In genomic region chr16:92782408-92782807, GRCm38 (mm10) we compare ENCODE assay signal across 26 mouse cellular contexts. TPM values are rescaled to one million over a fixed set of nuclear protein-coding genes. Genes with fewer than 3 reads are reported as not detected.
DNase-seq lines count a peak whose midpoint lies in the region; ATAC-seq and TF ChIP-seq lines count a peak whose summit lies in the region.
"Had no signal": no experiment of that assay in that cellular context is flagged by ENCODE, and none has a peak within 500 bp of the region (broad histone marks: within the 10 kb centered on the region; RNA-seq: fewer than 3 reads in every experiment).

No protein-coding gene starts in this region.

- WGBS in liver, embryonic 12.5 days (ENCODE audit: insufficient replicate concordance): 49% methylated on average over 6 of the region's 6 CpGs
- 47% methylated on average over 6 of the region's 6 CpGs for WGBS in thymus, adult 2 months

- no peak; the same call in 1 of the 2 replicates for ATAC-seq in liver, embryonic 12.5 days
- ATAC-seq in G1E (ENCODE audit: extremely low read depth, insufficient number of reproducible peaks, low FRiP score, poor library complexity, severe bottlenecking): peak; percentile 48; the same call in 1 of the 2 replicates
- peak; percentile 52 for ATAC-seq in megakaryocyte, adult 5-6 weeks (ENCODE audit: poor library complexity, severe bottlenecking)
- ATAC-seq: activated CD4-positive, CD25-positive, alpha-beta regulatory T cell, adult 4 months; forebrain, embryonic 16.5 days; intestine, embryonic 16.5 days; midbrain, embryonic 15.5 days had no signal

- no peaks in the 10 kb centered on the region; the same call in 1 of the 2 replicates for H3K27me3 ChIP-seq in liver, embryonic 12.5 days (replicated peaks)
- H3K27me3 ChIP-seq in G1E (ENCODE audit: insufficient read depth, low read length): no peaks in the 10 kb centered on the region
- H3K27me3 ChIP-seq in thymus, adult 2 months (ENCODE audit: control insufficient read depth, insufficient read depth, low read length): no peaks in the 10 kb centered on the region
- H3K27me3 ChIP-seq: liver, embryonic 13.5 days; midbrain, embryonic 15.5 days had no signal

- no peak overlapping the region for H3K9ac ChIP-seq in liver, embryonic 12.5 days
- H3K9ac ChIP-seq: limb, embryonic 13.5 days; liver, embryonic 13.5 days; midbrain, embryonic 15.5 days had no signal

- TF ChIP-seq POLR2A in thymus, adult 2 months (IDR thresholded peaks at IDR 0.05; ENCODE audit: control insufficient read depth, extremely low read depth, insufficient read depth, low read length, poor library complexity): no peak

- H3K4me2 ChIP-seq in liver, embryonic 12.5 days: no peak overlapping the region
- H3K4me2 ChIP-seq: limb, embryonic 13.5 days; liver, embryonic 13.5 days; midbrain, embryonic 15.5 days had no signal

- H3K36me3 ChIP-seq in liver, embryonic 12.5 days: peaks cover 6% of the 10 kb centered on the region; the same call in 1 of the 2 replicates
- peaks cover 83% of the 10 kb centered on the region for H3K36me3 ChIP-seq in G1E (replicated peaks)
- H3K36me3 ChIP-seq in thymus, adult 2 months (ENCODE audit: control insufficient read depth, insufficient read depth, low read length): no peaks in the 10 kb centered on the region
- H3K36me3 ChIP-seq: limb, embryonic 13.5 days; liver, embryonic 13.5 days; midbrain, embryonic 10.5 days; midbrain, embryonic 15.5 days had no signal

- no peak overlapping the region for H3K4me3 ChIP-seq in liver, embryonic 12.5 days
- H3K4me3 ChIP-seq in G1E (ENCODE audit: low read depth, low read length): peak overlapping the region; percentile 31; the same call in 1 of the 2 replicates
- no peak overlapping the region for H3K4me3 ChIP-seq in thymus, adult 2 months (ENCODE audit: control insufficient read depth, insufficient read depth, low read length)
- H3K4me3 ChIP-seq: gastrocnemius, adult 2 months; left cerebral cortex, adult 2 months; limb, embryonic 13.5 days; liver, embryonic 13.5 days; midbrain, embryonic 10.5 days; midbrain, embryonic 15.5 days had no signal

- DNase-seq in liver: peak; percentile 5
- DNase-seq in G1E (ENCODE audit: low spot score): peak; percentile 15
- no peak for DNase-seq in layer of hippocampus, adult 9-11 months
- DNase-seq in thymus, adult 2 months: no peak
- no peak for DNase-seq in left cerebral cortex, postnatal 4 days
- DNase-seq: adrenal gland, adult 2 months; adrenal gland, postnatal 36 days; cerebellum, adult 18-20 months; cerebellum, postnatal 10 days; gastrocnemius, adult 2 months; kidney, adult 9 months; kidney, postnatal 10 days; liver, embryonic 13.5 days; lung, postnatal 14 days; right cerebral cortex, postnatal 25 days; spleen, adult 18-20 months; thymus, postnatal 25 days had no signal

- H3K27ac ChIP-seq in liver, embryonic 12.5 days: no peak overlapping the region
- H3K27ac ChIP-seq in thymus, adult 2 months (ENCODE audit: control insufficient read depth, insufficient read depth, low read length): no peak overlapping the region
- H3K27ac ChIP-seq: gastrocnemius, adult 2 months; left cerebral cortex, adult 2 months; limb, embryonic 13.5 days; liver, embryonic 13.5 days; midbrain, embryonic 10.5 days; midbrain, embryonic 15.5 days had no signal

- H3K9me3 ChIP-seq in liver, embryonic 12.5 days (replicated peaks): no peaks in the 10 kb centered on the region
- no peaks in the 10 kb centered on the region for H3K9me3 ChIP-seq in G1E (replicated peaks)
- H3K9me3 ChIP-seq: limb, embryonic 13.5 days; liver, embryonic 13.5 days; midbrain, embryonic 10.5 days; midbrain, embryonic 15.5 days had no signal

- TF ChIP-seq CTCF in G1E (IDR thresholded peaks at IDR 0.05; ENCODE audit: low read depth, low read length): no peak
- no peak for TF ChIP-seq CTCF in thymus, adult 2 months (IDR thresholded peaks at IDR 0.05; ENCODE audit: borderline replicate concordance, control insufficient read depth, extremely low read depth, insufficient read depth, low read length, poor library complexity)

- intact Hi-C loops in left cerebral cortex, postnatal 4 days (cut with DNase I): no loop called here

- H3K4me1 ChIP-seq in liver, embryonic 12.5 days: peaks cover 61% of the 10 kb centered on the region
- peaks cover 85% of the 10 kb centered on the region for H3K4me1 ChIP-seq in G1E (ENCODE audit: insufficient read depth, low read depth, low read length)
- H3K4me1 ChIP-seq in thymus, adult 2 months (replicated peaks; ENCODE audit: control insufficient read depth, insufficient read depth, low read length): peaks cover 61% of the 10 kb centered on the region
- H3K4me1 ChIP-seq: midbrain, embryonic 15.5 days had no signal

RNA-seq across cellular contexts. Expression of gene Runx1, which starts 43.5 kb away (rescaled TPM):
- 11.7 and 13.5 TPM in 2 replicates for polyA plus RNA-seq in liver, embryonic 12.5 days (2016; fragmentation: Nextera tagmentation; extraction: Ambion mirVana)
- total RNA-seq in G1E (2014; fragmentation: Nextera tagmentation) (208 and 213 TPM in 2 replicates), G1E (2017) (32.7 and 36.1 TPM in 2 replicates)
- polyA plus RNA-seq in G1E (2012): 158 and 168 TPM in 2 replicates
- 93.4 and 112 TPM in 2 replicates for total RNA-seq in megakaryocyte, adult 5-6 weeks (2015)
- 44.7 and 61.5 TPM in 2 replicates for total RNA-seq in megakaryocyte, adult 5-6 weeks (2017)
- polyA plus RNA-seq in thymus, adult 2 months (2012; rRNA removed): 87.4 and 128 TPM in 2 replicates
- 1 to 10 TPM; 1.2 to 1.8 TPM for total RNA-seq in left cerebral cortex, postnatal 4 days (2021)

Comparison
In these comparisons a context has a peak if more than half of its experiments do, and no peak if none do; other contexts are left out.
1. DNase-seq: peak in liver (single experiment) and G1E (single experiment); none in layer of hippocampus, adult 9-11 months (single experiment), thymus, adult 2 months (single experiment) and left cerebral cortex, postnatal 4 days (single experiment).
2. RNA of gene Runx1, which starts 43.5 kb away (total RNA-seq): 32.7 to 213 TPM in G1E and 44.7 to 112 TPM in megakaryocyte, adult 5-6 weeks; 1.2 to 1.8 TPM in left cerebral cortex, postnatal 4 days; every median in the first group is over 10 times any median in the second.